Mouse (Mus musculus) layer of hippocampus, postnatal 25 days (tissue): Measurements from ENCODE around the gene Slc2a1. TPM values are rescaled to one million over a fixed set of nuclear protein-coding genes. Genes with fewer than 3 reads are reported as not detected.

Experiments used
- DNase-seq, 2 experiments: peaks; one replicate each; pipeline ENCODE4 v3.0.0; 2022; ENCODE audit warnings: mixed read lengths in 2 of 2, low spot score in 1 of 2; ENCODE audit errors: extremely low spot score in 1 of 2
- total RNA-seq, 2 experiments: library from RNA; stranded (reverse); gene quantifications; 2 replicates each; pipeline ENCODE4 v1.2.3; 2021

Gene Slc2a1
- 10 to 100 TPM; 70.9 to 98.4 TPM for total RNA-seq

- DNase-seq, result peak; percentile 77 to 83
These were observed at the start of gene Slc2a1 for GRCm38 (mm10) chr4:119108495-119109408. Gene Slc2a1, plus strand, starts transcription at chr4:119108711.

GRCm38 (mm10) chr4:119066791-119067190 is 41.7 kb upstream of the Slc2a1 start:
- no peak for DNase-seq

GRCm38 (mm10) chr4:119067204-119067603 is 41.3 kb upstream of the Slc2a1 start:
- DNase-seq, result no peak

- DNase-seq, result no peak
These were observed 39.6 kb upstream of the Slc2a1 start for GRCm38 (mm10) chr4:119068918-119069317.

- DNase-seq, result no peak
These were observed 38.3 kb upstream of the Slc2a1 start for GRCm38 (mm10) chr4:119070181-119070580.

DNA sequence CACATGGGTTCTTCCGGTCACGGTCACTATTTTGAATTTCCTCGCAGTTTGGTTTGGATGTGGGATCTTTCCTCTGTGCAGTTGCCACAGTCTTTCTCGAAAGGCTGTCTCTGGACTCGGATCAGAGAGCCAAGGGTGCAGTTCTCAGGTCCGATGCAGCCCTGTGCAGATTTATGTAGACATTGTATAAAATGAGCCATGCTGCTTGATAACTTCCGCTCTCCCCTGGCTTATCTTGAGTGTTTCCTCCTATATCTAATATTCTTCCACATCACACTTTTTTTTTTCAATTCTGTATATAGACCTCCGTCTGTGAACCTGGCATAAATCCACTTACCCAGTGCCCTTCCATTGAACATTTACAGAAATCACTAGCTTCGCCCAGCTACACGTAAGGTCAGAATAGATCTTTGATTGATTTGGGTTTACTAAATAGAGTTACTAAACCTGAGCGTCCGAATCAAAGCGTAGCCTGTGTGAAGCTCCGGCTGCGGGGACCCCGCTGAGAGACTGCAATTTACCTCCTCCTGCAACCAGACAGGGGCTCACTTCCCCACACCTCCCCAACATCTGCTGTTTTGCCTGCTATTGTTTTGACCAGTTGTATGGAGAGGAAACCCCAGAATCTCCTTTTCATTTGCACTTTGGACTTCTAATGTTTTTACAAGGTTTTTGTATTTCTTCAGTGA is 37.4 kb upstream of the Slc2a1 start:
- DNase-seq, result no peak

DNA sequence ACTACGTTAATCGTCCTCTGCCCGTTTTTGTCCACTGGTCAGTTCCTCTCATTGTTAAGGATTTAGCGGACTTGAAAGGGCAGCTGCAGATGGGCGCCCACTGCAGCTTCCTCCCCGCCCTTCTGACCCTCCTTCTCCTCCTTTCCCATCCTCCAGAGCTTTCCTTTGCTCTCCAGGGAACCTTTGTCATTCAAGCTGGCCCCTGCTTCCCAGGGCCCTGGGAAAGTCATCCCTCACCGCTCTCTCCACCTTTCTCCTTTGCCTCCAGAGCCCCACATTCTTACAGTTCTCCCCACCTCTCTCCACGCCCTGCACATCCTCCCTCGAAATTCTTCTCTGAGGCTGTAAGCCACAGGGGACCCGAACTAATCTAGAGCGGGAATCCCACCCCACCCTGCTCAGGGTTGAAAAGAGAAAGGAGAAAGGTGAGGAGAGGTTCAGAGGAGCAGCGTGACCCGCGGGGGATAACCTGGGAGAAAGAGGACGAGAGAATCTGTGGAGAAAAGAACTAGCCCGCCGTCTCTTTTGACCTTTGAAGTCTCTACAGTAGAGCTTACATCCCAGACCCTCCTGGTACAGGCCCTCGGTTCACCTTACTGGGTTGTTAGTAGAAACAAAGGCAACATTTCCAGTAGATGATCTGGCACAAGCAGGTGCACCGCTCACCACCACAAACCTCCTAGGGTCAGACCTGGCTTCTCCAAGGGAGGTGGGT is 36.7 kb upstream of the Slc2a1 start:
- DNase-seq, result no peak

DNA sequence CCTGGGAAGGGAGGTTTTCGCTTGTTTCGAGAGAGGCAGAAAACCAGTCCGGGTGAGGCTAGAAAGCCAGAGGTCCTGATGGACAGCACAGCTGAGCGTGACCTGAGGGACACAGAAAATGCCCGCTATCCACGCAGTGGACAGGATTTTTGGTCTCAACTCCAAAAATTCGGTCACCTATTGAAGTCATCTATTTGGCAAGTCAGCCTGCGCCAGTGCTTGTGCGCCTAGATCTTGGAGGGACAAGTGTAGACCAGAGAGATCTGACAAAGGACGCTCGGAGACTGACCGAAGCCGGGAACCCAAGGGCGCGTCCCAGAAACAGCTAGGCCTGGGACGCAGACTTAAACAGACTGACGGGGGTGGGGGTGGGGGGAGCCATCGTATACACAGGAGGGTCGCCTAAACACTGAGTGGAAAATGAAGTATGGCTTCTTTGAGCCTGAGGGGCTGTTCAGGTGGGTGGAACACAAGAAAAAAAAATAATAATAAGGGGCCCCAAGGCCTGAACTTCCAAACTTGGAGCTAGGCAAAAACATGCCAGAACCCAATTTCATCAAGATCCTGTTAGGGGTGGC is 36.1 kb upstream of the Slc2a1 start:
- no peak for DNase-seq

- no peak for DNase-seq
These were observed 35.5 kb upstream of the Slc2a1 start for GRCm38 (mm10) chr4:119072941-119073451.

DNA sequence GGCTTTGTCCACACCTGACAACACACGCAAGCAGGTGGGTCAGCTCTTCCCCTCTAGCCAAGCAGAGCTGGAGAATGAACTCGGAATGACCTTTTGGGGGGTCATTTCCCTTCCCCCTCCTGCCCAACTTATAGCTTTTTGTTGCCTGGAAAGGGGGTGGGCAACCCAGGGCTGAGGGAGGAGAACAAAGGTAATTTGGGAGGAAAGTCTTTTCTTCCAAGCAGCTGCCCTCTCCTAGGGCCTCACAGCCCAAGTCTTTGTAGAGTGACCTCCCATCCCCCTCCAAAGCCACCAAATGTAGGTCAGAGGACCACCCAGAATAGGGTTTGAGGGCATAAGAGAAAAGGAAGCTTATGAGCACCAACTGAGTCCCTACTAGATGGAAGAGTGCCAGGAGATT is 34.9 kb upstream of the Slc2a1 start:
- no peak for DNase-seq

DNA sequence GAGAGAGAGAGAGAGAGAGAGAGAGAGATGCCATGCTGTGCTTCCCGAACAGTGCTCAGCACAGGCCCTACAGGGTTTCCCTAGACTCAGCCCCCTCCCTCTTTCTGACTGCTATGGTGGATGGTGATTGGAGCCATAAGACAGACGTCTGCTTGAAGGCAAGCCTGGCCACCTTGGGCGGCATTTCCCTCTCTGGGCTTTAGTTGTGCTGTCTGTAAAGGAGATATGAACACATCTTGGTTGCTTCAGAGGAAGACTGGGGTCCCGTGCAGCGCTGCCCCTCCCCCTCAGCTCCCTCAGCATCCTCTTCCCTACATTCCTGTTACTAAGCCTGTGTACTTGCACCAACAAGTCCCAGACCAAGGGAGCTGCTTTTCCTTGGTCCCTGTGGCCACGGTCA is 33.9 kb upstream of the Slc2a1 start:
- no peak for DNase-seq

DNA sequence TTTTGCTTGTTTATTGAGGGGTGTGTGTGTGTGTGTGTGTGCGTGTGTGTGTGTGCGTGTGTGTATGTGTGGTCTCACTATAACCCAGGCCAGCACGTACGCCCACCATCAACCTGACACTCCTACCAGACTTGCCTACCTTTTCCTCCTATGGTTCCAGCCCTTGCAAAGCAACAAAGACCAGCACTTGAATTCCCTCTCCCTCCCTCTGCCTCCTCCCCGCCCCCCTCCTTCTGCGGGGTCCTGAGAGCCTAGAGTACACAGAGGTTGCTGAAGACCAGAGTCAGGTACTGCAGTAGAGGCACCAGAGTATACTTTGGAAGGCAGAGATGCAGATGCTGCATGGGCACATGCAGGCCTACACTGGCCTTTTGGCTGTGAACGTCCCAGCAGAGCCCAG is 33.2 kb upstream of the Slc2a1 start:
- no peak for DNase-seq

GRCm38 (mm10) chr4:119076336-119076735 is 32.2 kb upstream of the Slc2a1 start:
- no peak for DNase-seq

DNA sequence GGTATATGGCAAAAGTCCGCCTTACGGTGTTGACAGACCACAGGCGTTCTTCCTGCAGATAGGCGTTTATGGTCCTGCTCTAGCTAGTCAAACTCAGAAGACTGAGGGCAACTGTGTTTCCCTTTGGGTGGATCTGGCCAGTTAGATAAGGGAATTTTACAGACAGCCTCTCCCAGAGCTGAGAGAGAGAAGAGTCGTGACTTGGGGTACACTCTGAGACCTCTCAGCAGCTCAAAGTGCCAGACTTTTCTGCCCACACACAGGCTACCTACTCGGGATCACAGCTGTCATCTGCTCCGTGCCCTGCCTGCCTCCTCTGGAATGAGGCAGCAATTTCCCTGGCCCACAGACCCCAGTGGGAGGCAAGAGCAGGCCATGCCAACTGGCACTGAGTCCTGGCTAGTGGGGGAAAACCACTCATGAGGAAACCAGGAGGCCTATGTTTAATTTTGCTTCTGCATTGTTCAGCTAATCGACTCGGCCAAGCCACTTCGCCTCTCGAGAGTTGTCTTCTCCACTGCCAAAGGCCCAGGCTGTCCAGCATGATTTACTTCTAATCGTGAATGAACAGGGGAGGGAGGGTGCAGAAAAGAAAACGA is 31.3 kb upstream of the Slc2a1 start:
- DNase-seq, result peak in 1 of 2 experiments; percentile 23

DNA sequence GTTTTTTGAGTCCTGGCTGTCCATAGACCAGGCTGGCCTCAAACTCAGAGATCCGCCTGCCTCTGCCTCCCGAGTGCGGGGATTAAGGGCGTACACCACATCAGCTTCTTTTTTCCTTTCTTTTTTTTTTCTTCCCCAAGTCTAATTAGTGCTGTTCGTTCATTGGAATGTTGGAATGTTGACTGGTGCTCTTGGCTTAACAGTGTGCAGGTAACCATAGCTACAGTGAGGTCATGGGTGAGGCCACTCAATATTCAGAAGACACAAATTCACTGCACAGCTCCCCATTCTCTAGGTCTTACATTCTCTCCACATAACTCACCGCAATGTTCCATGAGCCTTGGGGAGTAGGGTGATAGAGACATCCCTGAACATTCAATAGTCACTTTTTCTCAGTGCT is 28.6 kb upstream of the Slc2a1 start:
- no peak for DNase-seq

GRCm38 (mm10) chr4:119082740-119083231 is 25.7 kb upstream of the Slc2a1 start:
- no peak for DNase-seq

GRCm38 (mm10) chr4:119088424-119088823 is 20.1 kb upstream of the Slc2a1 start:
- DNase-seq, result no peak

GRCm38 (mm10) chr4:119093890-119094289 is 14.6 kb upstream of the Slc2a1 start:
- no peak for DNase-seq

DNA sequence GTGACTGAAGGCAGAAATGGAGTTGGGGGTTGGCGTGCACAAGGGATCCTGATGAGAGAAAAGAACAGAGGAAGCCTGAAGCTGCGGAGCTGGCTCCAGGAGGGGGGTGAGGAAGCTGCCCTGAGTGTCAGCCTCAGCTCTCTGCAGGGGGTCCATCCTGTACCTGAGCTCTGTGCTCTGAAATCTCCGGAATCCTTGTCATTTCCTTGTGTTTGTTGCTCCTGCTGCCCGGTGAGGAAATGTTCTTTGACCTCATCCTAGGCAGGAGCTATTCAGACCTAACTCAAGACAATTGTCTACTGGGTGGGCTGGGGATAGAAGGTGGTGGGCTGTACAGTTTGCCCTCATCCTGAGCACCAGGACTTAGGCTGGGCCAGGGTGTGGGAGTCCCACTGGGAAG is 13.5 kb upstream of the Slc2a1 start:
- no peak for DNase-seq

- no peak for DNase-seq
These were observed 12.1 kb upstream of the Slc2a1 start for GRCm38 (mm10) chr4:119096401-119096800.
